Mouse (Mus musculus): Measurements from ENCODE around the gene Cep97. TPM values are rescaled to one million over a fixed set of nuclear protein-coding genes. Genes with fewer than 3 reads are reported as not detected.
"Not testable (repeated sequence)": the region's sequence is repeated elsewhere in the genome, so short reads cannot be mapped to it uniquely, and the experiment has no call there.

Cep97 gene
- polyA plus RNA-seq, 1 experiment, result 6.7 TPM

DNA sequence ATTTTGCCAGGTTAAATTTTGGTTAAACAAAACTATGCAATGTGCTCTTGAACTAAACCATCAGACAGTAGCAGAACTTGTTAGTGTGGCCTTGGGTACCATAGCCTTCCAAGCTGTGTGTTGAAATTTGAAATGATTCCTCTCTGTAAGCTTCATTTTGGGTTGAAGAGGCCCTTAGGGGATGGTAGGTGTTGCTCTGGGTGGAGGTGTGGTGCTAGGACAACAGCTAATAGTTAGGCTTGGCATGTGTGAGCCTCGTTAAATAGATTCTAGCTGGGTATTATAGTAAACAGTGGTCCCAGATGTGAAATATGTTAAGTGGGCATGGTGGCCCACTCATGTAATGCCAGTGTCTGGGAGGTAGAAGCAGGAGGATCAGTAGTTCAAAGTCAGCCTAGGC lies 32.6 kb upstream of the Cep97 start:
- Histone ChIP-seq H3K4me1 (ENCODE audit: control insufficient read depth, insufficient read depth, low read length) (peaks cover 14% of the 10 kb centered on the region), H3K27ac (ENCODE audit: insufficient read depth, low read length) (peak overlapping the region; percentile 75; the same call in 1 of the 2 replicates), H3K4me3 (ENCODE audit: insufficient read depth, low read length) (peak overlapping the region; percentile 94)
- TF ChIP-seq POLR2A (IDR thresholded peaks at IDR 0.05; ENCODE audit: low read depth, low read length) (no peak), CTCF (IDR thresholded peaks at IDR 0.05; ENCODE audit: borderline replicate concordance, insufficient read depth, low read length) (no peak)

DNA sequence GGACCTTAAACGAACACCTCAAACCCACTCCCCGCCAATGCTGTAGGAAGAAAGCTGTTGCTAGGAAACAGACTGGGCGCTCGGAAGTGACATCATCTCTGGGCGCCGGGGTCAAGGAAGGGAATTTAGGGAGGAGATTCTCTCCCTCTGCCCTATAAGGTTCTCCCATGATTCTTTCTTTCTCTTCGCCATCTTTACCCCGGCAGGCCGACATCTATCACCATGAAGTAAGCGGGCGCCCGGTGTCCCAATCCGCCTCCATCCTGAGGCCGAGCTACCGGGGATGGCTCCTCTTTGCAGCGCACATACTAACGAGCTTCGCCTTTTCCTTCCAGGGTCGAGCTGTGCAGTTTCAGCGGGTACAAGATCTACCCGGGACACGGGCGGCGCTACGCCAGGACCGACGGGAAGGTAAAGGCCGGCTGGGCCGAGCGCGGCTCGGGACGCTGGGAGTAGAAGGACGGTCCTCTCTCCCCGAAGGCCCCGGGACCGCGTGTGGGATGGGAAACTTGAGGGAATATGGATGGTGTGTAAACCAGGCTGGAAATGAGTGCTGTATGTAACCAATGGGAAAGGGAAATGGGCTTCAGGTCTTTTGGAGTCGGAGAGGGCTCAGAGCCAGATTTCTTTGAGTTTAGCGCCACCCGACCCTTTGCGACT lies 31.7 kb upstream of the Cep97 start, which contains the start of gene Rpl24:
TSS of gene Rpl24 (plus strand) at position 64 of the 660 bp plus-strand sequence.
- H3K4me1 ChIP-seq (ENCODE audit: control insufficient read depth, insufficient read depth, low read length), result peaks cover 8% of the 10 kb centered on the region
- H3K27ac ChIP-seq (ENCODE audit: insufficient read depth, low read length), result peak within 1 kb of the TSS; percentile 75
- TF ChIP-seq POLR2A (IDR thresholded peaks at IDR 0.05; ENCODE audit: low read depth, low read length), result peak; percentile 71
- TF ChIP-seq CTCF (IDR thresholded peaks at IDR 0.05; ENCODE audit: borderline replicate concordance, insufficient read depth, low read length), result no peak
- peak within 1 kb of the TSS; percentile 94 for H3K4me3 ChIP-seq (ENCODE audit: insufficient read depth, low read length)

DNA sequence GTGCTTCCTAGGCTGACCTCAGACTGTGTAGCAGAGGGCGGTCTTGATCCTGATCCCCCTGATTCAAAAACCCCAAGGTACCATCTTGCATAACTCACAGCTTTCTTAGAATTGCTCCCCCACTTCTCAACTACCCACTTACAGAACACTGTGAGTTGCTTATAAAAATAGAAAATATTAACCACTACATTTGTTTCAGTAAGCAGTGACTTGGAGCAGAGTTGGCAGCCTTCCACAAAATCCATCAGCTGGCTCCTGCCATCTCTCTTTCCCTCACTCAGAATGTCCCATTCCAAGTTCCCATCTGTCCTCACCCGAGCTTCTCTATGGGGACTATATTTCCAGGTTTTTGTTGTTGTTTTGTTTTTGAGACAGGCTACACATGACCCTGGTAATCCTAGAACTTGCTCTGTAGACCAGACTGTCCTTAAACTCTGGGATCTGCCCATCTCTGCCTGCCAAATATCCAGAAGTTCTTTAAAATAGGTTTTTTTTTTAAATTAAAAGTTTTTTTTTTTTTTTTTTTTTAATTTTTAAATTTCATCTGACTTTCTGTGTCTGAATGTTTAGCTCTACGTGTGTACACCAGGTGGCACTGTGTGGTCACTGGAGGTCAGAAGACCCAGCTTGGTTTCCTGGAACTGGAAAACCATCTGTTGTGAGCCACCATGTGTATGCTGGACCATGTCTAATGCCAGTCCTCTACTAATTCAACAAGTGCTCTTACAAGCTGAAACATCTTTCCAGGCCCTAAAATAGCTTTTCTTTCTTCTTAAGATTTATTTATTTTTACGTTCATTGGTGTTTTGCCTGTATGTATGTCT lies 29.7 kb upstream of the Cep97 start:
- Histone ChIP-seq H3K4me3 (ENCODE audit: insufficient read depth, low read length) (no peak overlapping the region), H3K27ac (ENCODE audit: insufficient read depth, low read length) (no peak overlapping the region), H3K4me1 (ENCODE audit: control insufficient read depth, insufficient read depth, low read length) (no peaks in the 10 kb centered on the region; the same call in 1 of the 2 replicates)
- peak; percentile 38; the same call in 1 of the 2 replicates for TF ChIP-seq CTCF (IDR thresholded peaks at IDR 0.05; ENCODE audit: borderline replicate concordance, insufficient read depth, low read length)
- no peak for TF ChIP-seq POLR2A (IDR thresholded peaks at IDR 0.05; ENCODE audit: low read depth, low read length)

DNA sequence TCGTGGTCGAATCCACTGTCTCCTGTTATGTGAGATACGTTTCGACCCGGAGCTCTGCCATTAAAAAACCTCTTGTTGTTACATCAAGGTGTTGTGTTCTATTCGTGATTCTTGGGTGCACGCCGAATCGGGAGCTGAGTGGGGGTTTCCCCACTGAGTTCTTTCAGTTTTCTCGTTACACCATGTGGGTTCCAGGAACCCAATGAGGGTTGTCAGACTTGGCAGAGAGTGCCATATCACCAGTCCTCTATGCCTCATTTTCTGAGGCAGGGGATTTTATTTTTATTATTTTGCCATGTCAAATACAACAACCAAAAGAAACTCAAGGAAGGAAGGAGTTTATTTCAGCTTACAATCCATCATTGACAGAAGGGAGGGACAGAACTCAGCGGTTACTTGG lies 28.4 kb upstream of the Cep97 start:
- H3K4me3 ChIP-seq (ENCODE audit: insufficient read depth, low read length); H3K27ac ChIP-seq (ENCODE audit: insufficient read depth, low read length); H3K4me1 ChIP-seq (ENCODE audit: control insufficient read depth, insufficient read depth, low read length): not testable (repeated sequence)

DNA sequence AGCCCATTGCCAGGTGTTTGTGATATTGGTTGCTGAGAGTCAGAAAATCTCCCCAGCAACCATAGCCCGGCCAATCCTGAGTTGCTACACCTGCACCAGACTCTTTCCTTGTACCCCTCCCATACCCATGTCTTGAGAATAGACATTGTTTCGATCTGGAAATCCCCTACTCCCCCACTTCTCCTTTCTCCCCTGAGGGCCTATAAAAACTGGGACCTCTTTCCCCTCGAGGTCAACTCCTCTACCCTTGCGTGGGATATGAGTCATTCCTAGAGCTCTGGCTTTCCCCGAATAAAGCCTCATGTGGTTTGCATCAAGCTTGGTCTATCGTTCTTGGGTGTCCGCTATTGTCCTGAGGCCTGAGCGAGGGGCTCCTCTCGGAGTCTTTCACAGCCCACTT lies 19.5 kb upstream of the Cep97 start:
- not testable (repeated sequence) for H3K4me1 ChIP-seq (ENCODE audit: control insufficient read depth, insufficient read depth, low read length); H3K4me3 ChIP-seq (ENCODE audit: insufficient read depth, low read length); H3K27ac ChIP-seq (ENCODE audit: insufficient read depth, low read length)

DNA sequence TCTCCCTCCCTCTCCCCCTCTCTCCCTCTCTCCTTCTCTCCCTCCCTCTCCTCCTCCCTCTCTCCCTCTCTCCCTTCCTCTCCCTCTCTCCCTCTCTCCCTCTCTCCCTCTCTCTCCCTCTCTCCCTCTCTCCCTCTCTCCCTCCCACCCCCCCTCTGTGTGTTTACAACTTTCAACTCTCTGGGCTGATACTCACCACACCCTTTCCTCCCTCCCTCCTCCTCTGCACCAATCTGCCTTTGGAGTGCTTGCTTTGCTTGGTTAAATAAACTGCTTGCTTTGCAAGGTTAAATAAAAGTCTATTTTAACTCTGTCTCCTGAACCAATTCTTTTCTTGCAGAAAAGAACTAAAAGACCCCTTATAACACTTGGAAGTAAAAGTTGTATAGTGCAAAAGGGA lies 18.1 kb upstream of the Cep97 start:
- 0 out of 2 replicates have a peak, but pooled peaks cover 2% of the 10 kb centered on the region for H3K4me1 ChIP-seq (ENCODE audit: control insufficient read depth, insufficient read depth, low read length)
- H3K27ac ChIP-seq (ENCODE audit: insufficient read depth, low read length), result no peak overlapping the region
- no peak overlapping the region for H3K4me3 ChIP-seq (ENCODE audit: insufficient read depth, low read length)
- TF ChIP-seq POLR2A (IDR thresholded peaks at IDR 0.05; ENCODE audit: low read depth, low read length), result no peak
- no peak for TF ChIP-seq CTCF (IDR thresholded peaks at IDR 0.05; ENCODE audit: borderline replicate concordance, insufficient read depth, low read length)

DNA sequence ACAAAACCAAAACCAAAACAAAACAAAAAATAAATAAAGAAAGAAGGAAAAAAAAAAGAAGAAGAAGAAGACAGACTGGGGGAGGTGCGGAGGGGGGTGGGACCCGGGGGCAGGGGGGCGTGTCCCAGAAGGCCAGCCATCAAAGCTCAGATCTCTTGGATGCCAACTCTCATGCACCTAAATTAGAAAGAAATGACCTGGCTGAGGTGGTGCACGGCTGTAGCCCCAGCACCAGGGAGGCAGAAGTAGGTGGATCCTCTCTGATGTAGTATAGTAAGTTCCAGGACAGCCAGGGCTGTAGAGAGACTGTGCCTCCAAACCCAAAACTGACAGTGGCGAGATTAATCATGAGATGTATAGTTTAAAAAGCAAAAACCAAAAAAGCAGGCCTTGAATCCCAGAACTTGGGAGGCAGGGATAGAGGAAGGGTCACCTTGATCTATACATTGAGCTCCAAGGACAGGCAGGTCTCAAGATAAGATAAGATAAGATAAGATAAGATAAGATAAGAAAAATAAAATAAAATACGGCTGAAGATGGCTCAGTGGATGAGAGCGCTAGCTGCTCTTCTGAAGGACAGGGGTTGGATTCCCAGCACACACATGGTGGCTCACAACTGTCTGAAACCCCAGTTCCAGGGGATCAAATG lies 17.1 kb upstream of the Cep97 start:
- 0 out of 2 replicates have a peak, but pooled peaks cover 2% of the 10 kb centered on the region for H3K4me1 ChIP-seq (ENCODE audit: control insufficient read depth, insufficient read depth, low read length)
- TF ChIP-seq POLR2A (IDR thresholded peaks at IDR 0.05; ENCODE audit: low read depth, low read length), result no peak
- TF ChIP-seq CTCF (IDR thresholded peaks at IDR 0.05; ENCODE audit: borderline replicate concordance, insufficient read depth, low read length), result no peak
- no peak overlapping the region for H3K27ac ChIP-seq (ENCODE audit: insufficient read depth, low read length)
- H3K4me3 ChIP-seq (ENCODE audit: insufficient read depth, low read length), result no peak overlapping the region

DNA sequence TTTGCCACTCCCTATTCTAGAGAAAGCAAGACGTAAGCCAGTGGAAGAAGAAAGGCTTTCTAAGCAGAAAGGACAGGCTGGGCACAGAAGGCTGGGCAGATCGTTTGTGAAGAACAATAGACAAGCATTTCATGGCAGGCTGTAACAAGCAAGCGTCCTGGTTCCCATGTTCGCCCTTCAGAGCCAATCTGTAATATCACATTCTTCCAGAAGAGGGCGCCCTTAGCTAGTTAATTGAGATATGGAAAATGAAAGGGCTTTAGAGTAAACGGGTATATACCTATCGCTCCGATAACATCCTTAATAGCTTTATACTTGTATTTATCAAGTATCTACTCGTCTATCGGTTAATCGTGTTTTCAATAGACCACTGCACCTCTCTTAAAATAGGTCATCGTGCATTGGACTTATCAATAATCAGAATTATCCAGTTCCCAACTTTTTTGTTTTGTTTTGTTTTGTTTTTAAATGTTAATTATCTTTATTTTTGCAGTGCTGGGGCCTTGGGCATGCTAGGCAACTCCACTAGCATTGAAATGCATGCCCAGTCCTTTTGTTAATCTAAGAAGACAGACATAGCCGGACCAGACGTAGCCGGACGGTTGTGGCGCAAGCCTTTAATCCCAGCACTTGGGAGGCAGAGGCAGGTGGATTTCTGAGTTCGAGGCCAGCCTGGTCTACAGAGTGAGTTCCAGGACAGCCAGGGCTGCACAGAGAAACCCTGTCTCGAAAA lies 16.5 kb upstream of the Cep97 start:
- H3K4me1 ChIP-seq (ENCODE audit: control insufficient read depth, insufficient read depth, low read length), result 0 out of 2 replicates have a peak, but pooled peaks cover 2% of the 10 kb centered on the region
- H3K4me3 ChIP-seq (ENCODE audit: insufficient read depth, low read length), result no peak overlapping the region
- no peak overlapping the region for H3K27ac ChIP-seq (ENCODE audit: insufficient read depth, low read length)
- TF ChIP-seq CTCF (IDR thresholded peaks at IDR 0.05; ENCODE audit: borderline replicate concordance, insufficient read depth, low read length) (0 out of 2 replicates have a peak, but pooled peaks have one; percentile 0), POLR2A (IDR thresholded peaks at IDR 0.05; ENCODE audit: low read depth, low read length) (no peak)

DNA sequence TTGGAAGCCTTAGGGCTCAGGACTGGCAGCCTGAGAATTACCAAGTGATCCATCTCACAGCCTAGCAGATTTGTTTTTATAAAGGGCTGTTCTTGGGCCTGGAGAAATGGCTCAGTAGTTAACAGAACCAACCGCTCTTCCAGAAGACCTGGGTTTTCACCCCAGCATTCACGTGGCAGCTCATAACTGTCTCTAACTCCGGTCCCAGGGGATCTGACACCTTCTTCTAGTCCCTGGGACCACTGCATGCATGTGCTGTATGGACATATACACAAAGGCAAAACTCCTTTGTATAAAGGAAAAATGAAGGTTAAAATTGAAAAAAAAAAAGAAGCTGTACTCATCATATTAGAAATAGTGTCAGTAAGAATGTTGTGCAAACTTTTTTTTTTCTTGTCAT lies 15.8 kb upstream of the Cep97 start:
- Histone ChIP-seq H3K27ac (ENCODE audit: insufficient read depth, low read length) (no peak overlapping the region), H3K4me3 (ENCODE audit: insufficient read depth, low read length) (no peak overlapping the region), H3K4me1 (ENCODE audit: control insufficient read depth, insufficient read depth, low read length) (0 out of 2 replicates have a peak, but pooled peaks cover 2% of the 10 kb centered on the region)
- TF ChIP-seq CTCF (IDR thresholded peaks at IDR 0.05; ENCODE audit: borderline replicate concordance, insufficient read depth, low read length) (no peak), POLR2A (IDR thresholded peaks at IDR 0.05; ENCODE audit: low read depth, low read length) (no peak)

Data from embryonic fibroblast, embryonic 13.5 days (primary cell).